Comparison of ENCODE assay signal across 8 mouse cellular contexts in the genomic region with DNA sequence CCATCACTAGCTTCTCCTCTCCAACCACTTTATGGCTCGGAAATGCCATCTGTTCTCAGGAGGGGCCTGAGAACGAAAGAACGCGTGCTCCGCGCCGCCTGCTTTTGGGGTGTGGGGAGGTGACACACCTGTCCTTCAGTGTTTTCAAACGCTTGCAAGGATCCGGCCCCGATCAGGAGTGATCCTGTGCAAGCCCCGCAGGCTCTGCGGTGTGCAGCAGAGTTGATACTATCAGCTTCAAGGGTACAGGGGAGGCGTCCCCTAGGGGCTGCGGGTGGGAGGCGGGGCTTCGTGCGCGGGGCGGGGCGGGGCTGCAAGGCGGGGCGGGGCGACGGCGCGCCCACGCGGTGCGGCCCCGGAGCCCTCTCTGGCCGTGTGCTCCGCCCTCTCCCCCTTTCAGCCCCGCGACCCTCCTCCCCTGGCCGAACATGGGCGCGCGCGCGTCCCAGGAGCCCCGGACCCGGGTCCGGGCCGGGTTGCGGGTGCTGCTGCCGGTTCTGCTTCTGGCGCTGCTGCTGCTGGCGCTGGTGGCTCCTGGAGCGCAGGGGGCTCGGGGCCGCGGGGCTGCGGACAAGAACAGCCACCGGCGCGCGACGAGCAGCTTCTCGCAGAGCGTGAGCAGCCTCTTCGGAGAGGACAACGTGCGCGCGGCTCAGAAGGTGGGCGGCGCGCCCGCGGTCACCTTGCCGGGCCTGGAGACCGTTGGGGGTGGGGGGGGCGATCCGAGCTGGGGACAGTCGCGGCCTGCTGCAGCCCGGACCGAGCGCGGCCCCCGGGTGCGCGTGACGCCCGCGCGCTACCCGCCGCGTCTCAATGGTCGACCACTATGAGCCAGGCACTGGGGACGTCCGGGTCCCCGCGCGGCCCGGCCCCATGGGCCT. TPM values are rescaled to one million over a fixed set of nuclear protein-coding genes. Genes with fewer than 3 reads are reported as not detected.
DNase-seq lines count a peak whose midpoint lies in the region; ATAC-seq and TF ChIP-seq lines count a peak whose summit lies in the region.

TSS of gene Bri3bp (plus strand) at position 335 of the 881 bp plus-strand sequence.

- TF ChIP-seq CTCF in CH12.LX (conservative IDR thresholded peaks at IDR 0.05 in 1 of 2, IDR thresholded peaks at IDR 0.05 in 1 of 2; ENCODE audit: low read depth in 2 of 2, low read length in 2 of 2), result no peak
- no peak for TF ChIP-seq CTCF in heart, postnatal 0 days (IDR thresholded peaks at IDR 0.05; ENCODE audit: low read depth)
- no peak for TF ChIP-seq CTCF in lung, embryonic 14.5 days (IDR thresholded peaks at IDR 0.05; ENCODE audit: low read depth)
- TF ChIP-seq CTCF in olfactory bulb, adult 2 months (IDR thresholded peaks at IDR 0.05; ENCODE audit: insufficient read depth, low read depth, low read length), result no peak

- dilution Hi-C loops in CH12.LX (cut with MboI; ENCODE audit: extremely low pct_ligation_motif_present, extremely low pct_unique_long_range_greater_than_20kb, low sequenced_read_pairs), result no loop called here

- peak; percentile 70; the same call in 1 of the 2 replicates for TF ChIP-seq POLR2A in CH12.LX (IDR thresholded peaks at IDR 0.05; ENCODE audit: low read depth, low read length)
- peak; percentile 23; the same call in 1 of the 2 replicates for TF ChIP-seq POLR2A in olfactory bulb, adult 2 months (IDR thresholded peaks at IDR 0.05; ENCODE audit: insufficient read depth, low read depth, low read length)

- peak within 1 kb of the TSS; percentile 72 for H3K4me2 ChIP-seq in CH12.LX (ENCODE audit: insufficient read depth, low read depth, poor library complexity, severe bottlenecking)
- H3K4me2 ChIP-seq in heart, postnatal 0 days (ENCODE audit: low read depth, low read length), result peak within 1 kb of the TSS; percentile 94
- H3K4me2 ChIP-seq in lung, embryonic 14.5 days, result peak within 1 kb of the TSS; percentile 83

- peaks cover 2% of the 10 kb centered on the region for H3K9me3 ChIP-seq in CH12.LX (replicated peaks; ENCODE audit: low read length)
- no peaks in the 10 kb centered on the region for H3K9me3 ChIP-seq in heart, postnatal 0 days (replicated peaks; ENCODE audit: control insufficient read depth, low read length)
- no peaks in the 10 kb centered on the region for H3K9me3 ChIP-seq in lung, embryonic 14.5 days (ENCODE audit: low read depth, low read length)

- peak; percentile 69 for ATAC-seq in erythroblast, adult 5-6 weeks (replicated peaks; ENCODE audit: low FRiP score, poor library complexity, severe bottlenecking)
- ATAC-seq in heart, postnatal 0 days (ENCODE audit: insufficient read depth, low read depth), result peak; percentile 90
- ATAC-seq in lung, embryonic 14.5 days (ENCODE audit: insufficient read depth), result peak; percentile 96

- H3K27me3 ChIP-seq in CH12.LX (replicated peaks), result no peaks in the 10 kb centered on the region
- H3K27me3 ChIP-seq in heart, postnatal 0 days (ENCODE audit: control insufficient read depth, insufficient read depth, low read length), result no peaks in the 10 kb centered on the region
- H3K27me3 ChIP-seq in lung, embryonic 14.5 days (ENCODE audit: insufficient read depth, low read length), result no peaks in the 10 kb centered on the region

- H3K27ac ChIP-seq in CH12.LX (ENCODE audit: insufficient read depth, low read depth), result peak within 1 kb of the TSS; percentile 34
- peak within 1 kb of the TSS; percentile 92 for H3K27ac ChIP-seq in heart, postnatal 0 days (ENCODE audit: low read depth)
- H3K27ac ChIP-seq in lung, embryonic 14.5 days (ENCODE audit: low read depth), result peak within 1 kb of the TSS; percentile 79
- H3K27ac ChIP-seq in olfactory bulb, adult 2 months (ENCODE audit: insufficient read depth, low read depth, low read length), result peak within 1 kb of the TSS; percentile 66; the same call in 1 of the 2 replicates

- in situ Hi-C loops in CH12.LX (cut with MboI; ENCODE audit: low pct_ligation_motif_present, low pct_unique_long_range_greater_than_20kb, low sequenced_read_pairs), result no loop called here

- TF ChIP-seq EP300 in CH12.LX (IDR thresholded peaks at IDR 0.05; ENCODE audit: low read length), result no peak
- TF ChIP-seq EP300 in heart, postnatal 0 days (IDR thresholded peaks at IDR 0.05; ENCODE audit: low read depth), result no peak

- peak; percentile 58 for DNase-seq in CH12.LX (ENCODE audit: extremely low read depth)
- DNase-seq in adrenal gland, postnatal 4 days (ENCODE audit: low spot score in 2 of 2), result peak in 1 of 2 experiments; percentile 27
- peak; percentile 60 for DNase-seq in heart, postnatal 0 days (ENCODE audit: low spot score)
- DNase-seq in kidney, postnatal 36 days, result peak; percentile 30 to 73
- DNase-seq in lung, embryonic 14.5 days, result peak; percentile 84
- peak; percentile 74 for DNase-seq in thymus, postnatal 14 days

- no peak for TF ChIP-seq RAD21 in CH12.LX (IDR thresholded peaks at IDR 0.05; ENCODE audit: low read depth, low read length)

- H3K4me1 ChIP-seq in CH12.LX (ENCODE audit: control insufficient read depth in 1 of 2, insufficient read depth in 2 of 2), result peaks cover 3 to 43% of the 10 kb centered on the region in 2 experiments; a peak in 3 of 4 replicates
- peaks cover 4% of the 10 kb centered on the region; the same call in 1 of the 2 replicates for H3K4me1 ChIP-seq in heart, postnatal 0 days (ENCODE audit: control insufficient read depth, insufficient read depth)
- H3K4me1 ChIP-seq in lung, embryonic 14.5 days (ENCODE audit: insufficient read depth), result peaks cover 10% of the 10 kb centered on the region
- peaks cover 15% of the 10 kb centered on the region for H3K4me1 ChIP-seq in olfactory bulb, adult 2 months (ENCODE audit: control insufficient read depth, insufficient read depth, low read length)

- WGBS in heart, postnatal 0 days, result 1% methylated on average over 63 of the region's 97 CpGs
- under 1% methylated on average over 91 of the region's 97 CpGs for WGBS in lung, embryonic 14.5 days
- under 1% methylated on average over 96 of the region's 97 CpGs for WGBS in olfactory bulb, adult 2 months

- H3K4me3 ChIP-seq in CH12.LX (replicated peaks in 1 of 3; ENCODE audit: low read depth in 2 of 3, low read length in 2 of 3, poor library complexity in 1 of 3), result peak within 1 kb of the TSS; percentile 83 to 94 (median 87)
- H3K4me3 ChIP-seq in heart, postnatal 0 days (ENCODE audit: low read depth, low read length), result peak within 1 kb of the TSS; percentile 96
- H3K4me3 ChIP-seq in lung, embryonic 14.5 days (ENCODE audit: low read depth, low read length), result peak within 1 kb of the TSS; percentile 87
- H3K4me3 ChIP-seq in olfactory bulb, adult 2 months (ENCODE audit: insufficient read depth, low read depth, low read length), result peak within 1 kb of the TSS; percentile 89

- peaks cover 6 to 30% of the 10 kb centered on the region in 2 experiments for H3K36me3 ChIP-seq in CH12.LX (replicated peaks in 1 of 2; ENCODE audit: control insufficient read depth in 1 of 2, insufficient read depth in 1 of 2, low read length in 1 of 2)
- H3K36me3 ChIP-seq in heart, postnatal 0 days (replicated peaks; ENCODE audit: control insufficient read depth, insufficient read depth, low read length), result no peaks in the 10 kb centered on the region
- no peaks in the 10 kb centered on the region; the same call in 1 of the 2 replicates for H3K36me3 ChIP-seq in lung, embryonic 14.5 days (ENCODE audit: insufficient read depth)

- peaks cover 45% of the 10 kb centered on the region for H3K79me2 ChIP-seq in CH12.LX (replicated peaks; ENCODE audit: control insufficient read depth, extremely low read depth, insufficient read depth, poor library complexity, severe bottlenecking)

- H3K9ac ChIP-seq in CH12.LX (ENCODE audit: insufficient read depth, low read depth), result peak within 1 kb of the TSS; percentile 84
- peak within 1 kb of the TSS; percentile 85 for H3K9ac ChIP-seq in heart, postnatal 0 days (replicated peaks; ENCODE audit: low read depth, low read length)
- H3K9ac ChIP-seq in lung, embryonic 14.5 days, result peak within 1 kb of the TSS; percentile 83

TF ChIP-seq in CH12.LX, 34 proteins besides CTCF, POLR2A, EP300 and RAD21:
- TF ChIP-seq TBP (conservative IDR thresholded peaks at IDR 0.05; ENCODE audit: low read depth, low read length) (0 out of 2 replicates have a peak, but pooled peaks have one; percentile 29), KAT2A (IDR thresholded peaks at IDR 0.05; ENCODE audit: insufficient replicate concordance, low read length) (0 out of 2 replicates have a peak, but pooled peaks have one; percentile 40), SIN3A (IDR thresholded peaks at IDR 0.05; ENCODE audit: low read length) (peak; percentile 72; the same call in 1 of the 2 replicates), MXI1 (IDR thresholded peaks at IDR 0.05; ENCODE audit: low read depth, low read length) (peak; percentile 46), ZMIZ1 (IDR thresholded peaks at IDR 0.05; ENCODE audit: low read depth, low read length) (peak; percentile 72), GABPA (IDR thresholded peaks at IDR 0.05; ENCODE audit: insufficient replicate concordance, low read depth, low read length) (no peak), TCF12 (IDR thresholded peaks at IDR 0.05; ENCODE audit: low read depth, low read length) (0 out of 2 replicates have a peak, but pooled peaks have one; percentile 11), IRF4 (IDR thresholded peaks at IDR 0.05; ENCODE audit: low read depth, low read length) (0 out of 2 replicates have a peak, but pooled peaks have one; percentile 4), NELFE (IDR thresholded peaks at IDR 0.05; ENCODE audit: low read depth, low read length) (peak; percentile 73), PAX5 (IDR thresholded peaks at IDR 0.05; ENCODE audit: low read length) (no peak), ETS1 (conservative IDR thresholded peaks at IDR 0.05; ENCODE audit: low read depth, low read length) (no peak)
TF ChIP-seq in CH12.LX: peak in this region for 8.

RNA-seq across cellular contexts. Expression of gene Bri3bp, which starts in this region (rescaled TPM):
- total RNA-seq in CH12.LX (2012; rRNA removed) (48.4 and 49.6 TPM in 2 replicates), CH12.LX (2014; rRNA removed) (30.1 and 37.7 TPM in 2 replicates)
- 147 and 164 TPM in 2 replicates for polyA plus RNA-seq in CH12.LX (2012; ENCODE audit: insufficient read length, low read depth)
- total RNA-seq in adrenal gland, postnatal 4 days (2021), result 10 to 100 TPM; 34.2 to 37.0 TPM
- 10.9 and 13.1 TPM in 2 replicates for total RNA-seq in erythroblast, adult 5-6 weeks (2015; ENCODE audit: low replicate concordance)
- total RNA-seq in erythroblast, adult 5-6 weeks (2017; ENCODE audit: low replicate concordance), result 4.7 and 5.3 TPM in 2 replicates
- total RNA-seq in heart, postnatal 0 days (2014; rRNA removed; ENCODE audit: low replicate concordance), result 27.8 and 41.5 TPM in 2 replicates
- polyA plus RNA-seq in heart, postnatal 0 days (2015; fragmentation: Nextera tagmentation; extraction: Ambion mirVana), result 59.2 and 65.8 TPM in 2 replicates
- polyA plus RNA-seq in lung, embryonic 14.5 days (2014; fragmentation: Nextera tagmentation; extraction: Ambion mirVana), result 37.6 and 37.9 TPM in 2 replicates
- 46.8 TPM in 1 of 2 replicates, not detected in the other for polyA plus RNA-seq in olfactory bulb, adult 2 months (2012; ENCODE audit: insufficient read depth, insufficient read length, low replicate concordance, missing spikeins)

Comparison
In these comparisons a context has a peak if more than half of its experiments do, and no peak if none do; other contexts are left out.
1. H3K27ac ChIP-seq: peak in every context shown above with its lines; median percentile 92 in heart, postnatal 0 days; 79 in lung, embryonic 14.5 days; 66 in olfactory bulb, adult 2 months; 34 in CH12.LX.